Mouse (Mus musculus) CD4-positive, CD25-positive, alpha-beta regulatory T cell, adult 2 months (primary cell): Measurements from ENCODE around the gene Prkch.
"Not testable (repeated sequence)": the region's sequence is repeated elsewhere in the genome, so short reads cannot be mapped to it uniquely, and the experiment has no call there.

Experiments used
- DNase-seq: peaks from one replicate; pipeline ENCODE4 v3.0.0-alpha.2; 2012; ENCODE audit warnings: low read depth, low spot score

Prkch gene

DNA sequence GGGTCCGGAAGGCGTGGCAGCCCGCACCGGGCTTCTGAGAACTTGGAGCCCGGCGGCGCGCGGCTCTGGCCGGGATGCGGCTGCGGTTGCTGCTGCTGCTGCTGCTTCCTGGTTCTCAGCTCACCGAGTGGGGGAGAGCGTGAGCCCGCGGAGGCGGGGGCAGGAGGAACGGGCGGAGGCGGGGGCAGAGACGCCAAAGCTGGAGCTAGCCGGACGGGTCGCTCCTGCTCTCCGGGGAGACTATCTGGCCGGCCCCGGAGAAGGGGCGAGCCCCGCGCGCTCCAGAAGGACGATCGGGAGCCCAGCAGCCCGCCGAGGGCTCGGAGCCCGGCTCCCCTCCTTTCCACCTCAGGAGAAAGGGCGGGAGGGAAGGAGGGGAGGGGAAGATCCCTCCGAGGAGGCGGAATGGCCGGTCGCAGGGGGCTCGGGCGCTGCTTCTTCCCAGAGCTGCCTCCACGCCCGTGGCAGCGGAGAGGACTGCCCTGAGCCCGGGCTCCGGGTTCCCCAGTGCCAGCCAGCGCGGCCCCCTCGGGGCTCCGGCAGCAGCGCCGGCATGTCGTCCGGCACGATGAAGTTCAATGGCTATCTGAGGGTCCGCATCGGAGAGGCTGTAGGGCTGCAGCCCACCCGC is at the start of gene Prkch:
Gene Prkch, plus strand, starts transcription at position 187 of the 631 bp plus-strand sequence.
- DNase-seq = peak; percentile 92

DNA sequence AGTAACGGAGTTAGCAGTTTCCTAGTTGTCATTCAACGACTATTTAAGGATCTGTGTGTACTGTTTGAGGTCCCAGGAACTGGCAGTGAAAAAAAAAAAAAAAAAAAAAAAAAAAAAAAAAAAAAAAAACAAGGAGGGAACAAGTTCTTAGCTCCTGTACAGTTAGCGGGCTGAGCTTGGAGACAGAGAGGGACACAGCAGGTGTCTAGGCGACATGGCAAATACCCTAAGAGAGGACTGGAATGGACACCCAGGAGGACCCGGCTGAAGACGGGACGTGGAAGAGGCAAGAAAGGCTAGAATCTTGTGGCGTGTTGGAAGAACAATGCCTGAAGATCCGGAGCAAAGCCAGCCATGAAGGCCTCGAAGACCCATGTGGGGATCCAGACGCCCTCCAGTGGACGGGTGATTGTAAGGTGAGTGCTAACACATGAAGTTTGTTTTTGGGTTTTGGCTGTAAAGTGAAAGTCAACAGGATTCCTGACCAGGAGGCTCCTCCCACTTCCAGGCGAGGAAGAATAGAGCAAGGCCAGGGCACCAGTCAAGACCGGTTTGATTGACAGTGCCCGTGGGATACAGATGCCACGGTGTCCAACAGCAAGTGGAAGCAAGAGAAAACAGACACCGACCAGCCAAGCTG is 47.0 kb upstream of the Prkch start:
- peak; percentile 64 for DNase-seq

DNA sequence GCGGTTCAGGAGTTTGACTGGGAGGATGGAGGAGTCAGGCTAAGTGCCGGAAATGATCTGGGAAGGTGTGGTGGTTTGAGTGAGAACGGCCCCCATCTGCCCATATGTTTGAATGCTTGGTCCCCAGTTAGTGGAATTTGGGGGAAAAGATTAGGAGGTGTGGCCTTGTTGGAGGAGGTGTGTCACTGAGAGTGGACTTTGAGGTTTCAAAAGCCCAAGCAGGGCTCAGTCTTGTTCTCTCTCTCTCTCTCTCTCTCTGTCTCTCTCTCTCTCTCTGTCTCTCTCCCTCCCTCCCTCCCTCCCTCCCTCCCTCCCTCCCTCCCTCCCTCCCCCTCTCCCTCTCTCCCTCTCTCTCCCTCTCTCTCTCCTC is 46.5 kb upstream of the Prkch start:
- DNase-seq = not testable (repeated sequence)

DNA sequence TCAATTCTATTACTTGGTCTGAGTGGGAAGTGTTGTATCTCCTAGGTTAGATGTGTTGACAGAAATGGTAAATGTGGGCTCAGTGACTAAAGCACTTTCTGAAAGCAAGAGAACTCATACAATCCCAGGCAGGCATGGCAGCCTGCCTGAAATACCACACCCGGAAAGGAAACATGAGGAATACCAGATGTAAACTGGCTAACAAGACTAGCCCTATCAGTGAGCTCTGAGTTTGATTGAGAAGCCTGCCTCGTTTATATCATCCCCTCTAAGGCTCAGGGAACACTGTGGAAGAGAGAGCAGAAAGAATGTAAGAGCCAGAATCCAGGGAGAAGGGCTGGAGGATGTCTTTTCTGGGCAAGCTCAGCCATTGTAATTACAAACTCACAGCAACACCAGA is 45.4 kb upstream of the Prkch start:
- no peak for DNase-seq

DNA sequence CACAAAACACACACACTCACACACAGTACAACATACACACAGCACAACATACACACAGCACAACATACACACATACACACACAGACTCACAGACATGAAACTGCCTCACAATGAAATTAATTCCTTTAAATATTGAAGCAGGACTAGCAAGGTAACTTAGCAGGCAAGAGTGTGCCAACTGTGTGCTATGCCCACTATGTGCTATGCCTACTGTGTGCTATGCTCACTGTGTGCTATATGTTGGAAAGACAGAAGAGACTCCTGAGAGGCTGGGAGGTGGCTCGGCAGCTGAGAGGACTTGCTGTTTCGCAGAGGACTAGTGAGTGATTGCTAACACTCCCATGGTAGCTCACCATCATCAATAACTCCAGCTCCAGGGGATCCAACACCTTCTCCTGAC is 44.2 kb upstream of the Prkch start:
- no peak for DNase-seq

DNA sequence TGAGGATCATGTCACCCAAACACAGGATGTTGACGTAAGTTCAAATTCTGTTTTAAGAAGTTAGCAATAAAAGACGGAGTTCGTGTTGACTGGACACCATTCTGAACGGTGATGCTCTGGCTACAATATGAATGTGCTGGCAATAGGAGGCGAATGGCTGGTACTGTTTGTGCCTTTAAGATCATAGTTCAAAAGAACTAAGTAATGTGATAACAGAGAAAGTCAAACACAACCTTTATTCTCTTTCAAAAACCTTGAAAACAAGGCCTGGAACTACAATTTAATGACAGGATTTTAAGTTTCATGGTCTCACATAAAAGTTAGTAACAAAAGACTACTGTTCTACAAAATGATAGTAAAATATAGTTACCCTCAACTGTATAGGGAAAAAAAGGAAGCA is 41.4 kb upstream of the Prkch start:
- no peak for DNase-seq

DNA sequence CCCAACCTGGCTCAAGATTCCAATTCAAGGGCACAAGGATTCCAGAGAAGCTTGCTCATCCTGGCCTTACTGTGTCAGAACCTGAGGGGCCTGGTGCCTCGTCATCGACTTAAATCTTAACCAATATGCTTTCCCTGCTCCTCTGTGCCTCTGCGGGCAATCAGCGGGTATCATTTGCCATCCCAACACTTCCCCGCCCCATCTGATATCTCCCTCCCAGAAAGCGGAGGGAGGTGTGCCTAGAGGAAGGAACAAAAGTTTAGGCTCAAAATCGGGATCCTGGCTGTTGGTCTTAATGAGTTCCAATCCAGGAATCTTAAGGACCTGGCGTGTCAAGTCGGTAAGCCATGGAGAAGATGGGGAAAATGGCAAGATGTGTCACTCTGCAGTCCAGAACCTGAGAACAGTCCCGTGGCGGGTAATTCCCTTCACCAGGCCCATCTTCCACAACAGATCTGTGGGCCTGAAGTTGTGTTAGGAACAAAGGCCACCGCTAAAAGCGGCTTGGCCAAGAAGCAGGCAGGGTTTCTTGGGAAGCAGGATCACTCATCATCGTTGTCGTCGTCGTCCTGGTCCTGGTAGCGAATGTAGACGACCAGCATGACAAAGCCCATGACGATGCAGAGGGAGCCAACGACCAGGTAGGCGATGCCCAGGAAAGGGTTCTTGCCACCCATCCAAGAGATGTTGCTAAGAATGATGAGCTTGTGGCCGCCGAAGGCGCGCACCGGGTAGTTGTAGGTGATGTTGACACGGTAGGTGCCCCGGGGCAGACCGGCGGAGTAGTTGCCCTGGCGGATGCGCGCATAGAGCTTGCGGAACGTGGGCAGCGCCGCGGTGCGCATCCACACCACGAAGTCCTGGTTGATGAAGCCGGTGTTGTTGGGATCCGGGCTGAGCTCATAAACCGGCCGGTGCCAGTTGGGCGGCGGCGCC is 39.6 kb upstream of the Prkch start:
- no peak for DNase-seq

DNA sequence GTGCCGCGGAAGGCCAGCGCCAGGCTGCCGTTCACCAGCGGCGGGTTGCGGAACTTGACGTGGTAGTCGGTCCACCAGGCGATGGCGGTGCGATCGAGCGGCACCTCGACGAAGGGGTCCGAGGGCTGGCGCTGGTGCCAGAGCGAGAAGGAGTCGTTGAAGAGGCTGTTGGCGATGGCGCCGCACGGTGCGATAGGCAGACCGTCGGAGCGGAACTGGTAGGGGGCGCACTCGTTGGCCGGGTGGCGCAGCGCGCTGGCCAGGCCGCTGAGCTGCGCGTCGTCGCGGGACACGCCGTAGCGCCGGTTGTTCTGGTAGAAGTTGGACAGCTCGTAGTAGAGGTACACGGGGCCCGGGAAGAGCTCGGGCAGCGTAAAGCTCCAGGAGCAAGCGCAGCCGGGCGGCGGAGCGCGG is 38.9 kb upstream of the Prkch start:
- DNase-seq = peak; percentile 78

DNA sequence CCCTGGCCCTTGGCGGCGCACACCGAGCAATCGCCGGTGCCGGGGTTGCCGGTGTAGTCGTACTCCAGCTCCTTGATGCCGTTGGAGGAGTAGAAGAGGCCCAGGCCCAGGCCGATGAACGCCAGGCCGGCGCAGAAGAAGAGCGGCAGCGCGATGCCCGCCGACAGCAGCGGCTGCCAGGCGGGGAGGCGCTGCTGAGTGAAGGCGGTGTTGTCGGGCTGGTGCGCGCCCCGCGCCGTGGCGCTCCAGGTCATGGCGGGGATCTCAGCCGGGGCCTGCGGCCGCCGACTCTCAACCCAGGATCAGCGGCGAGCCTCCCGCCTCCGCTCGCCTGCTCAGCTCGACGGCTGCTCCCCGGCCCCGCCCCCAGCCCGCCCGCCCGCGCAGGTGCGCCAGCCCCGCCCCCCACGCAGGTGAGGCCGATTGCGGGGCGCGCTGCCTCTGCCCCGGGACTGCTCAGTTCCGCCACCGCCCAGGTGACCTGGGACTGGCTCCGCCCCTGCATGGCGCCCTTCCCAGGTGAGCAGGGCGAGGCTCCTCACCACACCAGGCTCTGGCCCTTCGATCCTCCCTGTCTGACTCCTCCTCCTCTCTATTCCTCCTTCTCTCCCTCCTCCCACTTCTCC is 38.4 kb upstream of the Prkch start, which contains the start of gene Tmem30b:
Gene Tmem30b, minus strand, starts transcription at position 307 of the 626 bp plus-strand sequence.
- DNase-seq = peak; percentile 57

DNA sequence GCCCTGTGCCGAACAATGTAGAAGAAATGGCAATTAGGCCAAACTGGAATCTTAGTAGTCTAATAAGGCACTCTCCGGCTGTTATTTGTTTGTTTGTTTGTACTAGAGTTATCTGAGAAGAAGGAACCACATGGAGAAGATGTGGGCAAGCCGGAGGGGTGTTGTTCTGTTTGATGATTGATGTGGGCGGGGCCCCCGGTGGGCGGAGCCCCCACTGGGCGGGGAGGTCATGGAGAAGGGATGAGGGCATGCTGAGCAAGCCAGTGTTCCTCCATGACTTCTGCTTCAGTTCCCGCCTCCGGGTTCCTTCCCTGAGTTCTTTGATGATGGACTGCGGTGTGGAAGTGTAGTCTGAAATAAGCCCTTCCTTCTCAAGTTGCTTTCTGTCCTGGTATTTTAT is 37.0 kb upstream of the Prkch start:
- DNase-seq = no peak

DNA sequence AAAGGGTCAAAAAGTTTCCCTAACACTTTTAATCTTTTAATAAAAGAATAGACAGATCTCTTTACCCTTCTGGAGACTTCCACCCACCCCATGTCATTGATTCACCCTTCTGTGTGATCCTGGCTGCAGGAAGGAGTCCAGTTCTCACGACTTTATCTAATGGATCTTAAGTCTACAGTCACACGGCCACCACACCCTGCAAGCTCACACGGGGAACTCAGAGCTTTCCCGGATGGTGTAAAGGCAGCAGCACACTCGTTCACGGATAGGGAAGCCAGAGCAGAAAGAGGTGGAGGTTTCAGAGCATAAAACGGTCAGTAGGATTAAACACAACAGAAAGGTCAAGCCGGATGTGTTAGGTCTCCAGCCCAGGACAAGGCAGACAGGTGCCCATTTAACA is 36.3 kb upstream of the Prkch start:
- DNase-seq = no peak

DNA sequence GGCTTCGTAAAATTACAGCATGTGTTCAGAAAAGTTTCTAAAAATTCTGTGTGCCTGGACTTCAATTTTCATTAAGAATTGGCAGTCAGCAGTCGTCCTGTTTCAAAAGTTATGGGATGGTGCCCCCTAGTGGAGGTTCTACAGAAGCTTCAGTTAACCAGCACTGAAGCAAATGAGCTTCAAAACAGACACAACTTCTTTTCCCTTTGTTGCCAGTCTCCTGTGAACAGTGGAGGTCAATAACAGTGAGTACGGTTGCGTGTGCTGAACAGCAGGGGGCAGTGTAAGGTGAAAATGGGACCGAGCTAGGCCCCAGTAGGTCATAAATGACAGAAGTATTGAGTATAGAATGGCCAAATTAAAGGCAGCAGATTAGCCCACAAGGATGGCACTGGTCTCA is 30.4 kb upstream of the Prkch start:
- peak; percentile 86 for DNase-seq

DNA sequence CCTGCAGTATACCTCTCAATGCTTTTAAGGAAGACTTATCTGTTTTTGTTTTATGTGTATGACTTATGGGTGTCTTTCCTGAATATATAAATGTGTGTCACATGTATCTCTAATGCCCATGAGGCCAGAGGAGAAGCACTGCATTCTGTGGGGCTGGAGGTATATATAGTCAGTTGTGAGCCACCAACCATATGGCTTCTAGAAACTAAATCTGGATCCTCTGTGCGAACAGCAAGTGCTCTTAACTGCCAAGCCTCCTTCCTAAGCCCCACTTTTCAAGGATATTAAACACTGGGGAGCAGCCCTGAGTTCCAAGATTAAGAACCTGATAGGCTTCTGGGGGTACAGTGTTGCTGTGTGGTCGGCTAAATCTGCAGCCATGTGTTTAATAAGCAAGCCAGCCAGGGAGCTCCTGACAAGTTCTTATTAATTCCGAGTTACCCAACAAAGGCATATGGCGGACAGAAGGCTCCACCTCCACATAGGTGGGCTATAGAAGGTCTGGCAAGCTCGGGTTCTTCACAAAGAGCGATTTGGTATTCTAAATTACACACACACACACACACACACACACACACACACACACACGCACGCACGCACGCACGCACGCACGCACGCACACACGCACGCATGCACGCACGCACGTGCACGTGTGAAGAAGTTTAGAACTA is 25.9 kb upstream of the Prkch start:
- DNase-seq = no peak

DNA sequence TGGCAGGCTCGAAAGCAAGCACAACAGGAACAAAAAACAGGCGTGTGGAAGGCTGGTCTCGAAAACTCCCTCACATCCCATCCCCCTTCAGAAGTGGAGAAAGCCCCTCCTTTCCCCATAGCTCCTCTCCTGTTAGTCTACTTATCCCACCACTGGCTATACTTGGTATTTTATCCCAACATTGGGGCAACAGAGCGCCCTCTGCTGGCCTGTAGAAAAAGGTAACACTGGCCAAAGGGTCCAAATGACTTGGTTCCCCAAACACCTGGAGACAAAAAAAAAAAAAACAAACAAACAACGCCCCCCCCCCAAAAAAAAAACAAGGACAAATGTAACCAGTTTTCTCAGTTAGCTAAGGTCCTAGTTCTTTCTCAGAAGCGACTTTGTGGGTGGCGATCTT is 24.5 kb upstream of the Prkch start:
- DNase-seq = peak; percentile 70

DNA sequence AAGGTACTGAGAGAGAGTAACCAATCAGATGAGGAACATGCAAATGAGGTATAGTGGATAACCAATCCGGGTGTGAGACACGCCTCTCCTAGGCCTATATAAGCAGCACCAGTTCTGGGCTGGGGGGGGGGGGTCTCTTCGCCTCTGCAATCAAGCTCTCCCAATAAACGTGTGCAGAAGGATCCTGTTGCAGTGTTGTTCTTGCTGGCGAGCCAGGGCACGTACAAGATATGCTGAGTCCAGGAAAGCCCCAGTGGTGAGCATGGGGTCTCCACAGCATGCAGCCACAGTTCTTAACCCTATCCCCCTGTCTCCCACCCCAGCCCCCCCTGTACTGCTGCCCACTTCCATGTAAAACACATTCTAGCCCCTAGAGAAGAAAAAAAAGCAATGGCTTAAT is 21.5 kb upstream of the Prkch start:
- not testable (repeated sequence) for DNase-seq

DNA sequence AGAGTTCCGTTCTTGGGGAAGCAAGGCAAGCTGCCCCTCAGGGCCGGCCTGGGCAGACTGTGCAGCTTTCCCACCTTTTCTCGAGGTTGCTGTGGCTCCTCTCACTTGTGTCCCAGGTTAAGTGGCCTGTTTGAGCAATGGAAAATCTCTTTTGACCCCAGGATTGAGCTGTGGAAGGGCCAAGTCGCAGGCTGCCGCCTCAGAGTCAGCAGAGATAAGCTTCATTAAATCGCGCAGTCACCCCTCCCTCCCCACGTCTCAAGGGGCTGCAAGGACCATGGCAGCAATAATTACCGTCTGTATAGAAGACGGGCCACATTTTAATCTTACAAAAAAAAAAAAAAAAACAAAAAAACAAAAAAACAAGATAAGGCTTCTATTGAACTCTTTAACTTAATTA is 20.4 kb upstream of the Prkch start:
- no peak for DNase-seq

DNA sequence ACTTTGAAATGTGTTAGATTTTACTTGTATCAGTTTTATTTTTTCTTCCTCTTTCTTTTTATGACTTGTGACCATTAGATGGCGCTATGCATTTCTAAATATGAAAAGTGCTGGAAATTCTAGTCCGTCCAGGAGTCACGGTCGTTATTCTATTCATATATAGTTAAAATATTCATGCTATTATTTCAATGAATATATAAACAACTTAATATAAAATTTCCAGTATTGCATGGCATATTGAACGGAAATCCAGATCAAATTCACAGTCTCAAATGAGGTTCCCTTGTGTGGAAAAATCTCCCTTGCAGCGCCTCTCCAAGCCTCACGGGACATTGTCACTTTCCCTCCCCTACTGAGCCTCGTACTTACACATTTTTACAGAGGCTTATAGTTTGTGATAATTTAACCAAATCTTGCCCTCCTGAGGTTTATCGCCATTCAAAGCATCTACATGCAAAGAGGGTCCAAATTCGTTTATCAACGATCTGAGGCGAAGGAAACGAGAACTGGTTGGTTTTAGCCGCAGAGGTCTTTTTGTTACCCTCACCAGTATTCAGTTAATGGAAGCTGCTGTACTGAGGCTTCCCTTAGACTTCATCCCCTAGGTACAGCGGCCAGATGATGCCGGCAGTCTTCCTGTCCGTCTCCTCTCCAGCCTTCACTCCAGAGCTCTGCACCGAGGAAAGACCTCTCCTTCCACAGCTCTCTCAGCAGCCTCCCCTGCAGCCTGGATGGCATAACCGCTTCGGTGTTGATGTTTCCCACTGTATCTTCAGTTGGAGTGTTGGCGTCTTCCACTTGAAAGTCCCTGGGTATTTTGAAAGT is 19.6 kb upstream of the Prkch start:
- peak; percentile 80 for DNase-seq

DNA sequence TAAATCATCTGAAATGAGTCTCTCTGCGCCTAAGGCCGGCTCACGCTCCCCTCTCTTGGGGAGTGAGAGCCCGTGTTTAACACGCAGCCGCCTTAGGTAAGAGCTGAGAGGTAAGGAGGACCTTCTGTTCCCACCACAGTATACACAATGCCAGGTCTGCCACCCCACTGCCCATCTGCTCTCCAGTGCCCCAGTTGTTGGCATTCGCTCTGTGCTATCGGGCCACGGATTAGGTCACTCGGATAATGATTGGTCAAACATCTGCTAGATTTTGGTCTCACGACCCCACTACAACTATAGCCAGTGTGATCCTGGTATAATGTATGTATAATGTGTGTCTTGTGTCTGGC is 19.0 kb upstream of the Prkch start:
- no peak for DNase-seq

DNA sequence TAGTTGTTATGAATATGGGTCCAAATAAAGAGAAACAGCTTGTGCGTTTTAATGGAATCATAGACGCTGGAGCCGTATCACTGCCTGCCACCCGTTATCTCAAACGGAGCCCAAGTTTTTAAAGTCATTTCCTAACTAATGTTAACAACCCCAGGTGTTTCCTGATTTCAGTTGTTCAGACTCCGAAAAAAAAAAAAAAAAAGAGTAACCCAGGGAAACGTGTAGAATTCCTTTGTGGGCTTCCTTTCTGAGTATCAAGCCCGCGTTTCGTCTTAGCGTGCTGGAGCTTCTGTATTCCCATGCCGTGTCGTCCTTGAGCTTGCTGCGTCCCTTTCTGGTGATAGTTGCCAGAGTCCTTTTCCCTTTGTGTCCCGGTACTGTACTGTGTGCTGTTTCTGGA is 10.0 kb upstream of the Prkch start:
- no peak for DNase-seq

DNA sequence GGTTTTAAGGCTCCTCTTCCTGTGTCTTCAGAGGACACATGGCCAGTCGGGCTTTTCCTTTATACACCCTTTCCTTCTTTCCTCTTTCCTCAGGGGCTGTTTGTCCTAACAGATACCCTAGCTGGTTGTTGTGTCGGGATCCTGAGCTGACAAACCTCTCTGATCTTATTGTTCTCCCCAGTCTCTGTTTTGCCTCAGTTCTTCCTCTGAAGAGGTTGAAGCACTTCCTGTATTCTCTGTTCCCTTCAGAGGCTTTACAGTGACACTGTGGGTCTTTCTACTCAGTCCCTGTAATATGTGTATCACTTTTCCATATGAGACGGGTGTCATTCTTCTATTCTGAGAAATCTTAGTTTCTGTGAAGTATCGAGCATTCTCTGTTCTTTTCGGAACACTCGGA is 6.5 kb upstream of the Prkch start:
- peak; percentile 49 for DNase-seq

DNA sequence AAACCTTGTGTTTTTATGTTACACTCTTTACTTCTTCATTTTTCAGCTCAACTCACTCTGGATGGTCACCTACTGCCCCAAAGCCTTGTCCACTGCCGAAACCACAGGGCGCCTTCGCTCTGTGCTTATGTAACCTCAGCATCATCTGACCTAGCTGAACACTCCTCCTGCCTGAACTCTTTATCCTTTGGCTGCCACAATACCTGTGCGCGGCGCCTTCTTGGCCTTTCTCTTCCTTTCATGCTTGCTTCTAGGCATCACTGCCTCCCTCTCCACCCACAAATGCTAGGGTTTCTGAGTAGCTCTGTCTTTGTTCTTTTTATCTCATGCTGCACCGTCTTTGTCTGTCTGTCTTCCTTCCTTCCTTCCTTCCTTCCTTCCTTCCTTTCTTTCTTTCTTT is 3.8 kb upstream of the Prkch start:
- peak; percentile 68 for DNase-seq
